Mouse (Mus musculus): ENCODE results near the gene Hist1h4h. TPM values are rescaled to one million over a fixed set of nuclear protein-coding genes. Genes with fewer than 3 reads are reported as not detected.

Gene Hist1h4h
- total and polyA plus RNA-seq, 3 experiments: 9.9 to 5,753 TPM; not detected in 1

- Histone ChIP-seq H3K36me3 (ENCODE audit: control insufficient read depth in 1 of 2, insufficient read depth in 2 of 2, low read length in 2 of 2) (peaks cover 0 to 33% of the 10 kb centered on the region in 2 experiments; a peak in 2 of 4 replicates), H3K4me3 (ENCODE audit: control insufficient read depth in 1 of 2, insufficient read depth in 1 of 2, low read depth in 2 of 2, low read length in 2 of 2) (peak overlapping the region; percentile 10 to 56), H3K4me1 (ENCODE audit: control insufficient read depth in 1 of 2, insufficient read depth in 2 of 2, low read length in 2 of 2) (peaks cover 2 to 4% of the 10 kb centered on the region in 2 experiments; a peak in 3 of 4 replicates), H3K27ac (ENCODE audit: control insufficient read depth, low read depth, low read length) (peak overlapping the region; percentile 94), H3K9ac (ENCODE audit: control insufficient read depth, low read depth, low read length, poor library complexity, severe bottlenecking) (peak overlapping the region; percentile 75), H3K9me3 (replicated peaks; ENCODE audit: insufficient read depth, low read length) (no peaks in the 10 kb centered on the region), H3K79me2 (ENCODE audit: control insufficient read depth, insufficient read depth, low read length, poor library complexity) (peaks cover 4% of the 10 kb centered on the region; the same call in 1 of the 2 replicates), H3K27me3 (ENCODE audit: control insufficient read depth in 1 of 2, insufficient read depth in 2 of 2, low read length in 2 of 2) (no peaks in the 10 kb centered on the region)
- TF ChIP-seq POLR2AphosphoS2 (IDR thresholded peaks at IDR 0.05; ENCODE audit: low read length): no peak
- TF ChIP-seq E2F4 (IDR thresholded peaks at IDR 0.05; ENCODE audit: borderline replicate concordance, low read depth, low read length): no peak
- TF ChIP-seq POLR2AphosphoS5 (IDR thresholded peaks at IDR 0.05; ENCODE audit: borderline replicate concordance, low read depth, low read length): peak; percentile 8; the same call in 1 of the 2 replicates
- no peak for TF ChIP-seq SMC3 (IDR thresholded peaks at IDR 0.05; ENCODE audit: low read depth, low read length)
- no peak for TF ChIP-seq ZKSCAN1 (IDR thresholded peaks at IDR 0.05; ENCODE audit: low read depth, low read length)
- peak in 1 of 2 experiments; percentile 40; a peak in 1 of 4 replicates for TF ChIP-seq POLR2A (IDR thresholded peaks at IDR 0.05; ENCODE audit: control insufficient read depth in 1 of 2, insufficient read depth in 1 of 2, low read depth in 1 of 2, low read length in 2 of 2, poor library complexity in 1 of 2)
- no peak for TF ChIP-seq TCF12 (IDR thresholded peaks at IDR 0.05; ENCODE audit: low read depth, low read length)
- TF ChIP-seq CHD1 (IDR thresholded peaks at IDR 0.05; ENCODE audit: low read depth, low read length): no peak
- peak; percentile 84 for DNase-seq (ENCODE audit: low read depth, low spot score)
Observed at GRCm38 (mm10) chr13:23536076-23536822, 5.4 kb downstream of the Hist1h4h start.

GRCm38 (mm10) chr13:23537006-23537710 lies 6.3 kb downstream of the Hist1h4h start:
- no peak for TF ChIP-seq MAFK (IDR thresholded peaks at IDR 0.05; ENCODE audit: borderline replicate concordance, low read depth, low read length)
- no peak overlapping the region for H3K4me3 ChIP-seq (ENCODE audit: control insufficient read depth in 1 of 2, insufficient read depth in 1 of 2, low read depth in 2 of 2, low read length in 2 of 2)
- H3K9ac ChIP-seq (ENCODE audit: control insufficient read depth, low read depth, low read length, poor library complexity, severe bottlenecking): peak overlapping the region; percentile 16
- H3K4me1 ChIP-seq (ENCODE audit: control insufficient read depth in 1 of 2, insufficient read depth in 2 of 2, low read length in 2 of 2): peaks cover 2 to 4% of the 10 kb centered on the region in 2 experiments; a peak in 3 of 4 replicates
- H3K27ac ChIP-seq (ENCODE audit: control insufficient read depth, low read depth, low read length): no peak overlapping the region; the same call in 1 of the 2 replicates
- no peaks in the 10 kb centered on the region for H3K9me3 ChIP-seq (replicated peaks; ENCODE audit: insufficient read depth, low read length)
- peaks cover 4% of the 10 kb centered on the region; the same call in 1 of the 2 replicates for H3K79me2 ChIP-seq (ENCODE audit: control insufficient read depth, insufficient read depth, low read length, poor library complexity)
- no peaks in the 10 kb centered on the region for H3K27me3 ChIP-seq (ENCODE audit: control insufficient read depth in 1 of 2, insufficient read depth in 2 of 2, low read length in 2 of 2)
- H3K36me3 ChIP-seq (ENCODE audit: control insufficient read depth in 1 of 2, insufficient read depth in 2 of 2, low read length in 2 of 2): peaks cover 0 to 30% of the 10 kb centered on the region in 2 experiments; a peak in 2 of 4 replicates
- peak; percentile 61 for DNase-seq (ENCODE audit: low read depth, low spot score)

GRCm38 (mm10) chr13:23538249-23538648 lies 7.4 kb downstream of the Hist1h4h start:
- no peaks in the 10 kb centered on the region for H3K9me3 ChIP-seq (replicated peaks; ENCODE audit: insufficient read depth, low read length)
- peaks cover 4% of the 10 kb centered on the region; the same call in 1 of the 2 replicates for H3K79me2 ChIP-seq (ENCODE audit: control insufficient read depth, insufficient read depth, low read length, poor library complexity)
- H3K4me1 ChIP-seq (ENCODE audit: control insufficient read depth in 1 of 2, insufficient read depth in 2 of 2, low read length in 2 of 2): peaks cover 2 to 4% of the 10 kb centered on the region in 2 experiments; a peak in 3 of 4 replicates
- no peak overlapping the region for H3K27ac ChIP-seq (ENCODE audit: control insufficient read depth, low read depth, low read length)
- H3K9ac ChIP-seq (ENCODE audit: control insufficient read depth, low read depth, low read length, poor library complexity, severe bottlenecking): no peak overlapping the region
- peak; percentile 58 for DNase-seq (ENCODE audit: low read depth, low spot score)
- peaks cover 0 to 20% of the 10 kb centered on the region in 2 experiments; a peak in 2 of 4 replicates for H3K36me3 ChIP-seq (ENCODE audit: control insufficient read depth in 1 of 2, insufficient read depth in 2 of 2, low read length in 2 of 2)
- no peak overlapping the region for H3K4me3 ChIP-seq (ENCODE audit: control insufficient read depth in 1 of 2, insufficient read depth in 1 of 2, low read depth in 2 of 2, low read length in 2 of 2)
- no peaks in the 10 kb centered on the region for H3K27me3 ChIP-seq (ENCODE audit: control insufficient read depth in 1 of 2, insufficient read depth in 2 of 2, low read length in 2 of 2)
- no peak for TF ChIP-seq UBTF (IDR thresholded peaks at IDR 0.05; ENCODE audit: borderline replicate concordance, insufficient read depth, low read depth, low read length)
- no peak for TF ChIP-seq CHD1 (IDR thresholded peaks at IDR 0.05; ENCODE audit: low read depth, low read length)
- no peak for TF ChIP-seq GABPA (IDR thresholded peaks at IDR 0.05; ENCODE audit: low read depth, low read length)
- no peak for TF ChIP-seq TCF12 (IDR thresholded peaks at IDR 0.05; ENCODE audit: low read depth, low read length)
- TF ChIP-seq POLR2A (IDR thresholded peaks at IDR 0.05; ENCODE audit: control insufficient read depth in 1 of 2, insufficient read depth in 1 of 2, low read depth in 1 of 2, low read length in 2 of 2, poor library complexity in 1 of 2): no peak
- TF ChIP-seq ZMIZ1 (IDR thresholded peaks at IDR 0.05; ENCODE audit: low read depth, low read length): no peak
- TF ChIP-seq JUND (IDR thresholded peaks at IDR 0.05; ENCODE audit: low read depth, low read length): no peak
- no peak for TF ChIP-seq MAZ (IDR thresholded peaks at IDR 0.05; ENCODE audit: low read depth, low read length)
- TF ChIP-seq NELFE (IDR thresholded peaks at IDR 0.05; ENCODE audit: low read depth, low read length): no peak
- no peak for TF ChIP-seq MXI1 (IDR thresholded peaks at IDR 0.05; ENCODE audit: low read depth, low read length)
- no peak for TF ChIP-seq GATA1 (IDR thresholded peaks at IDR 0.05; ENCODE audit: low read depth, low read length)
- no peak for TF ChIP-seq HCFC1 (IDR thresholded peaks at IDR 0.05; ENCODE audit: low read depth, low read length)
- no peak for TF ChIP-seq RCOR1 (IDR thresholded peaks at IDR 0.05; ENCODE audit: low read depth, low read length)
- TF ChIP-seq CHD2 (IDR thresholded peaks at IDR 0.05; ENCODE audit: low read length): no peak
- TF ChIP-seq ZKSCAN1 (IDR thresholded peaks at IDR 0.05; ENCODE audit: low read depth, low read length): no peak
- TF ChIP-seq MEF2A (IDR thresholded peaks at IDR 0.05; ENCODE audit: extremely low read depth, insufficient replicate concordance, low read depth, low read length, poor library complexity, severe bottlenecking): no peak
- TF ChIP-seq POLR2AphosphoS5 (IDR thresholded peaks at IDR 0.05; ENCODE audit: borderline replicate concordance, low read depth, low read length): no peak
